Mouse (Mus musculus) spleen, adult 2 months (tissue): ENCODE data around the gene Pgm3. TPM values are rescaled to one million over a fixed set of nuclear protein-coding genes. Genes with fewer than 3 reads are reported as not detected.
"Not testable (repeated sequence)": the region's sequence is repeated elsewhere in the genome, so short reads cannot be mapped to it uniquely, and the experiment has no call there.

Experiments used
- DNase-seq, 2 experiments: peaks; one replicate each; pipeline versions ENCODE4 v3.0.0 to v3.0.0-alpha.2; 2012 to 2021; ENCODE audit warnings: low spot score in 2 of 2, low read depth in 1 of 2
- H3K27ac ChIP-seq: fragments of 200-500 bp; 2 replicates; pipeline ENCODE4 v1.5.1; 2012; ENCODE audit warnings: low read length, inconsistent platforms; ENCODE audit not compliant: insufficient read depth
- H3K27me3 ChIP-seq: fragments of 200-500 bp; 2 replicates; pipeline ENCODE4 v1.6.1; 2012; ENCODE audit warnings: mild to moderate bottlenecking, moderate library complexity, low read length, inconsistent platforms; ENCODE audit not compliant: control insufficient read depth, insufficient read depth
- H3K36me3 ChIP-seq: fragments of 200-500 bp; 2 replicates; pipeline ENCODE4 v1.6.1; 2012; ENCODE audit warnings: mild to moderate bottlenecking, low read length, inconsistent platforms; ENCODE audit not compliant: control insufficient read depth, insufficient read depth
- H3K4me1 ChIP-seq: fragments of 200-500 bp; 2 replicates; pipeline ENCODE4 v1.6.1; 2011; ENCODE audit warnings: inconsistent platforms; ENCODE audit not compliant: control insufficient read depth, insufficient read depth, insufficient read length
- H3K4me3 ChIP-seq: fragments of 200-500 bp; 2 replicates; pipeline ENCODE4 v1.5.1; 2011; ENCODE audit warnings: mild to moderate bottlenecking, inconsistent platforms; ENCODE audit not compliant: insufficient read depth, insufficient read length; ENCODE audit errors: extremely low read depth
- CTCF ChIP-seq: fragments of 200-500 bp; IDR thresholded peaks from 2 replicates; pipeline ENCODE4 v1.5.1; 2011; ENCODE audit warnings: mild to moderate bottlenecking, inconsistent platforms; ENCODE audit not compliant: insufficient read depth, insufficient read length, insufficient replicate concordance; ENCODE audit errors: extremely low read depth
- POLR2A ChIP-seq: fragments of 200-500 bp; IDR thresholded peaks from 2 replicates; pipeline ENCODE4 v1.6.1; 2011; ENCODE audit warnings: low read depth, low read length, inconsistent platforms
- WGBS: fragments of 180-500 bp; shearing (Covaris S2); methylation state at CpG from one replicate; pipeline ENCODE4 v1.1.7; 2018; 5-methylcytosine and 5-hydroxymethylcytosine counted together
- polyA plus RNA-seq: library from polyadenylated mRNA; depleted of rRNA; stranded (reverse); fragments of >200 nt; gene quantifications from 2 replicates; pipeline ENCODE4 v1.2.3, GENCODE M21; 2012

Pgm3 gene
- polyA plus RNA-seq, 1 experiment: 2.2 TPM

DNA sequence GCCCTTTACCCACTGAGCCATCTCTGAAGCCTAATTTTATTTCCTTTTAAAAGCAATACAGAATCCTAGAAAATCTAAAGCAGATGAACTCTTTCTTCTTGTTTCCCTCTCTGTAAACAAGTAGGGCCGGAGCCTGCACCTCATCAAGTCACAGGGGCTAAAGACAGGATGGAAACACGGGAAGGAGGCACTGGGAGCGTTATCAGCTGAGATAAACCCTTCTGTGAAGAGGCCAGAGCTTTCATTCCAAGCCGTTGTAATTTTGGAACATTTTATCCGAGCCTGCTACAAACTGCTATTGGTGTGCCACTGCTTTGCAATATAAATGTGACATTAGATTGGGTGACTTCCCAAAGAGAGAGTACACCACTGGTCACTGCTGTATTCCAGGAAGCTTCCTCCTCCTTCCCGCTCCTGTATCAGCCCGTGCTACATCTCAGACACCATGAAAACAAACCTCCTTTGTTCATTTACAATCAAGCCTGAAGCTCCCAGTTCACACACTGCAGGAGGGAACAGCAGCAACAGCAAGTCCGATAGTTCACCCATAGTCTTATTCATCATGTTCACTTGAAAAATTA lies 28.2 kb upstream of the Pgm3 start:
- no peaks in the 10 kb centered on the region for H3K36me3 ChIP-seq
- DNase-seq: no peak
- H3K4me3 ChIP-seq: no peak overlapping the region
- 75% methylated on average over 8 of the region's 8 CpGs for WGBS
- no peaks in the 10 kb centered on the region for H3K27me3 ChIP-seq
- no peaks in the 10 kb centered on the region for H3K4me1 ChIP-seq
- TF ChIP-seq POLR2A: no peak
- TF ChIP-seq CTCF: no peak
- H3K27ac ChIP-seq: no peak overlapping the region

- H3K4me3 ChIP-seq, H3K27me3 ChIP-seq, DNase-seq, H3K27ac ChIP-seq, H3K36me3 ChIP-seq, H3K4me1 ChIP-seq: not testable (repeated sequence)
Observed at GRCm38 (mm10) chr9:86596983-86597382, 25.3 kb upstream of the Pgm3 start.

GRCm38 (mm10) chr9:86594357-86594767 lies 22.7 kb upstream of the Pgm3 start:
- not testable (repeated sequence) for H3K27ac ChIP-seq, H3K27me3 ChIP-seq, H3K4me3 ChIP-seq, H3K36me3 ChIP-seq, H3K4me1 ChIP-seq, DNase-seq
- WGBS: 76% methylated on average over 10 of the region's 10 CpGs

DNA sequence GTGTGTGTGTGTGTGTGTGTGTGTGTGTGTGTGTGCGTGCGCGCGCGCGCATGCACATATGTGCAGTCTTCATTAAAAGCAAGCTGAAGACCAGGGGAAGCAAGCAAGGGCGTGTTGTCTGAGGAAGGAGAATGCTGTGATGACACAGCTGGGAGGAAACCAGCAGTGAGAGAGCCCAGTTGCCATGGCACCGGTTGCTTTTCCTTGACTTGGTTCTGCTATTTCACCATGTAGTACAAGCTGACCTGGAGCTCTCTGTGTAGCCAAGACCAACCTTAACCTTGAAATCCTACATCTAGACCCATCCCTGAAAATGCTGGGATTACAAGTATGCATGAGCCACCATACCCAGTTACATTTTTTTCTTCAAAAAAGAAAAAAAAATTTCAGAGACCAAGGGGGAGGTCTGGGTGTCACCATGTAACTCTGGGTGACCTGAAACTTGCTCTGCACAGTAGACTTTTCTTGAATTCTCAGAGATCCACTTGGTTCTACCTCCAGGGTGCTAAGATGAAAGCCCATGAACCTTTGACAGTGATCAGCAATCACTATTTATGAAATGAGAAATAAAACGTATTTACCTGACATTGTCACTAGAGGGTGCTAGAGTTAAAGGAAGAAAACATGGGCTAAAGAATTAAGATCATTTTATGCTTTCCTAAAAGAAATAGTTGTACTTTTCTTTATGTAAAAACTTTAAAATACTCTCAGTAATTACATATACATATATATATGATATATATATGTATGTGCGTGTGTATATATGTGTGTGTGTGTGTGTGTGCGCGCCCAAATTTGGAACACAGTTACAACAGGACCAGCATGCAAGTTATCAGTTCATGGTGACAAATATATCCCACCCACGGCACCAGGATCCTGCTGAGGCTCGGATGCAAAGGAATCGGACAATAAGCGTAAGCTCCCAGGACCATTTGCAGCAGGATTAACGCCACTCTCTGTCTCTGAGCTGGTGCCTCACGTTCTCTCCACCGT lies 21.3 kb upstream of the Pgm3 start:
- H3K27ac ChIP-seq: no peak overlapping the region
- no peaks in the 10 kb centered on the region for H3K27me3 ChIP-seq
- H3K4me3 ChIP-seq: no peak overlapping the region
- TF ChIP-seq POLR2A (no peak), CTCF (no peak)
- no peaks in the 10 kb centered on the region for H3K4me1 ChIP-seq
- H3K36me3 ChIP-seq: no peaks in the 10 kb centered on the region
- 71% methylated on average over 19 of the region's 19 CpGs for whole genome bisulfite sequencing
- DNase-seq: no peak

- TF ChIP-seq CTCF (no peak), POLR2A (no peak)
- Histone ChIP-seq H3K27ac (no peak overlapping the region), H3K36me3 (no peaks in the 10 kb centered on the region), H3K27me3 (no peaks in the 10 kb centered on the region), H3K4me1 (no peaks in the 10 kb centered on the region), H3K4me3 (no peak overlapping the region)
- WGBS: 88% methylated on average over 11 of the region's 11 CpGs
- no peak for DNase-seq
Observed at GRCm38 (mm10) chr9:86587019-86587795, 15.6 kb upstream of the Pgm3 start.

- Histone ChIP-seq H3K27me3 (no peaks in the 10 kb centered on the region), H3K4me1 (no peaks in the 10 kb centered on the region; the same call in 1 of the 2 replicates), H3K27ac (no peak overlapping the region), H3K4me3 (no peak overlapping the region), H3K36me3 (no peaks in the 10 kb centered on the region)
- WGBS: 51% methylated on average over 3 of the region's 3 CpGs
- TF ChIP-seq CTCF (peak; percentile 71; the same call in 1 of the 2 replicates), POLR2A (no peak)
- DNase-seq: peak; percentile 47 to 69
Observed at GRCm38 (mm10) chr9:86583740-86584139, 12.1 kb upstream of the Pgm3 start.
